Mouse (Mus musculus) neural tube, embryonic 11.5 days (tissue): ENCODE results near the gene Sfxn1. TPM values are rescaled to one million over a fixed set of nuclear protein-coding genes. Genes with fewer than 3 reads are reported as not detected.

Experiments used
- ATAC-seq: fragments of 200-750 bp; cut with Nextera tagmentation; 2 replicates; pipeline ENCODE4 v1.8.0; 2017; ENCODE audit warnings: moderate number of reproducible peaks, mild to moderate bottlenecking, moderate TSS enrichment, moderate library complexity; ENCODE audit not compliant: insufficient read depth, low FRiP score, low TSS enrichment
- DNase-seq: peaks from one replicate; pipeline ENCODE4 v3.0.0-alpha.2; 2015; ENCODE audit warnings: low spot score
- H3K27ac ChIP-seq: fragments of 300-500 bp; sonication (generic); 2 replicates; pipeline ENCODE4 v1.5.1; 2014; ENCODE audit warnings: low read depth, mild to moderate bottlenecking, low read length
- H3K27me3 ChIP-seq: fragments of 300-500 bp; sonication (generic); 2 replicates; pipeline ENCODE4 v1.6.1; 2014; ENCODE audit warnings: mild to moderate bottlenecking, low read length, mixed read lengths; ENCODE audit not compliant: control insufficient read depth, insufficient read depth
- H3K36me3 ChIP-seq: fragments of 300-500 bp; sonication (generic); 2 replicates; pipeline ENCODE4 v1.6.1; 2014; ENCODE audit warnings: mild to moderate bottlenecking, low read length, moderate library complexity, mixed read lengths; ENCODE audit not compliant: control insufficient read depth, insufficient read depth
- H3K4me1 ChIP-seq: fragments of 300-500 bp; sonication (generic); 2 replicates; pipeline ENCODE4 v1.6.1; 2014; ENCODE audit warnings: low read length, mixed read lengths; ENCODE audit not compliant: control insufficient read depth, insufficient read depth
- H3K4me2 ChIP-seq: fragments of 300-500 bp; sonication (generic); 2 replicates; pipeline ENCODE4 v1.6.1; 2014; ENCODE audit warnings: low read depth, mild to moderate bottlenecking, moderate library complexity
- H3K4me3 ChIP-seq: fragments of 300-500 bp; sonication (generic); 2 replicates; pipeline ENCODE4 v1.5.1; 2014; ENCODE audit warnings: low read depth, low read length
- H3K9ac ChIP-seq: fragments of 300-500 bp; sonication (generic); 2 replicates; pipeline ENCODE4 v1.6.1; 2014; ENCODE audit warnings: mild to moderate bottlenecking, low read length
- H3K9me3 ChIP-seq: fragments of 300-500 bp; sonication (generic); 2 replicates; pipeline ENCODE4 v1.6.1; 2016; ENCODE audit warnings: low read length; ENCODE audit not compliant: control insufficient read depth
- WGBS: fragments of 180-500 bp; shearing (Covaris S2); extraction: QIAGEN DNeasy Blood & Tissue Kit; methylation state at CpG from one replicate; pipeline ENCODE4 v1.1.7; 2014; 5-methylcytosine and 5-hydroxymethylcytosine counted together
- polyA plus RNA-seq: library from polyadenylated mRNA; unstranded; fragments of >200 nt; fragmentation: Nextera tagmentation; extraction: Ambion mirVana; gene quantifications from 2 replicates; pipeline ENCODE4 v1.2.1, GENCODE M21; 2014

Gene Sfxn1
- polyA plus RNA-seq, 1 experiment from 2014 or later, result 83.0 TPM

DNA sequence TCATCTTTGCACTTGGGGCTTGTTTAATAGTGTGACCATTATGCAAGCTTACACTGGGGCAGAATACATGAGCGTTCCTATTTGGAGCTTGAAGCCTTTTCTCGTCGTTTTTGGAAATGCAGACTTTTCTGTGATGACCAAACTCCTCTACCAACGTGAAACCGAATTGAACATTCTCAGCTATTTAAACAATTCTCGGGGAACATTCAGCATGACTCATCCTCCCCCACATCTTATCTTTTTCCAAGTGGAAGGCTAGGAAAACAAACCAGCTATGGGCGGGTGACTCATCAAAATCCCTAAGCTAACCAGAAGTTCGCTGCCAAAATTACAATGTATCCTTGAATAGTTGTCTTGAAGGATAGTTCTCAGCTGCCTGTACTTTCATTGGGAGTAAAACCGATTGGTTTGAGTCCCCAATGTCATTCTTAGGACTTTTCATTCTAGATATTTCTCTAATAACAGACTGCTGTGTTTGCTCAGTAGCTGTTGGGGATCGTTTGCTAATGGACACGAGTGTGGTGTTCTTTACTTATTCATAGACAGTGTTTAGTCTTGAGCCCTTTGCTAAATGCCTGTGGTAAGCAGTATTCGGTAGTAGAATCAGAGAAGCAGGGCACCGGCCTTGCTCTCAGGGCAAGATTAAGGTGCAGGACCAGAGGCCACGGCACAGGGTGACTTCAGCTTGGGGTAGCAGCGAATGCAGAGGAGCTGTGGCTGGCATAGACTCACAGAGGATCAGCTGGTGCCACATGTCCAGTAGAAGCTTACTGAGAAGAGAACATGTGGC is 29.6 kb downstream of the Sfxn1 start:
- Histone ChIP-seq H3K4me2 (no peak overlapping the region), H3K9ac (no peak overlapping the region), H3K36me3 (peaks cover 3% of the 10 kb centered on the region; the same call in 1 of the 2 replicates), H3K27me3 (no peaks in the 10 kb centered on the region), H3K27ac (no peak overlapping the region), H3K9me3 (no peaks in the 10 kb centered on the region), H3K4me3 (no peak overlapping the region), H3K4me1 (no peaks in the 10 kb centered on the region)
- no peak for DNase-seq
- 96% methylated on average over 15 of the region's 15 CpGs for WGBS
- ATAC-seq, result no peak

DNA sequence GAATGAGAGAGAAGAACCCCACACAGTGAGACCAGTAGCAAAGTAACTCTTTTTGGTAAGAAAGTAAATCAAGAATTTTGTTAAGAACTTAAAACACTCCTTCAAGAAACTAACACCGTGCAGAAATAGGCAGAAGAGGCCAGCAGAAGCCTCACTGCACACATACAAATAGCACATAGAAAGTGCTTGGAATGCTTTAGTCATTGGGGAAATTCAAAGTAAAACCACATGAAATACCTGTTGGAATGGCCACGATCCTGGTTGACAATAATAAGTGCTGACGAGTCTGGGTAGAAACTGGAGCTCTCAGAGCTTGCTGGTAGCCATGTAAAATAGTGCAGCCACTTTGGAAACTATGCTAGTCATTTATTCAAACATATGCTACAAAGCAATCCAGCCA is 30.4 kb downstream of the Sfxn1 start:
- Histone ChIP-seq H3K36me3 (peaks cover 3% of the 10 kb centered on the region; the same call in 1 of the 2 replicates), H3K4me2 (no peak overlapping the region), H3K27ac (no peak overlapping the region), H3K27me3 (no peaks in the 10 kb centered on the region), H3K4me3 (no peak overlapping the region), H3K4me1 (no peaks in the 10 kb centered on the region), H3K9me3 (no peaks in the 10 kb centered on the region), H3K9ac (no peak overlapping the region)
- ATAC-seq, result no peak
- DNase-seq, result no peak
- 91% methylated on average over 3 of the region's 3 CpGs for WGBS

GRCm38 (mm10) chr13:54103271-54103670 is 31.6 kb downstream of the Sfxn1 start:
- H3K36me3 ChIP-seq, result peaks cover 5% of the 10 kb centered on the region; the same call in 1 of the 2 replicates
- H3K4me2 ChIP-seq, result no peak overlapping the region
- no peak for DNase-seq
- H3K4me3 ChIP-seq, result no peak overlapping the region
- 92% methylated on average over 3 of the region's 3 CpGs for WGBS
- H3K9me3 ChIP-seq, result no peaks in the 10 kb centered on the region
- no peak overlapping the region for H3K9ac ChIP-seq
- no peak for ATAC-seq
- H3K27me3 ChIP-seq, result no peaks in the 10 kb centered on the region
- H3K27ac ChIP-seq, result no peak overlapping the region
- no peaks in the 10 kb centered on the region for H3K4me1 ChIP-seq

DNA sequence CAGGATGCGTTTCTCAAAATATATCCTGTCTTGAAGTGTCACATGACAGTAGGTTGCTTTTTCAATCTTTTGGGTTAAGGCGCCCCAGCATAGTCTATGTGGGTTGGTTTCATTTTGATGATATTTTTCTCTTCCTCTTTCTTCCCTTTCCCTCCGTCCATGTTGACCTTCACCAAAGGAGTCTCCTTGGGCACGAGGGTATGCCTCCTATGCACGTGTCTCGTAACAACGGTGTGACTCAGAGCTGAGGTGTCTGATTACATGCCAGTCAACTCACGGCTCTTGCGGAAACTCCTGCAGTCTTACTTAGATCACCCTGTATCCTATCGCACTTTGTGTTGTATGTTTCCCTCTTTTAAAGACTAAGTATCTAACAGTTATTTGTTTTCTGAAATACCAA is 32.2 kb downstream of the Sfxn1 start:
- ATAC-seq (no peak), DNase-seq (no peak)
- Histone ChIP-seq H3K4me1 (no peaks in the 10 kb centered on the region), H3K27ac (no peak overlapping the region), H3K9ac (no peak overlapping the region), H3K4me2 (no peak overlapping the region), H3K9me3 (no peaks in the 10 kb centered on the region), H3K36me3 (peaks cover 5% of the 10 kb centered on the region; the same call in 1 of the 2 replicates), H3K27me3 (no peaks in the 10 kb centered on the region), H3K4me3 (no peak overlapping the region)
- WGBS, result 82% methylated on average over 10 of the region's 10 CpGs

GRCm38 (mm10) chr13:54113819-54114550 is 42.3 kb downstream of the Sfxn1 start:
- no peaks in the 10 kb centered on the region for H3K36me3 ChIP-seq
- DNase-seq (peak; percentile 80), ATAC-seq (no peak)
- no peaks in the 10 kb centered on the region for H3K9me3 ChIP-seq
- H3K4me2 ChIP-seq, result no peak overlapping the region
- no peak overlapping the region for H3K27ac ChIP-seq
- no peaks in the 10 kb centered on the region for H3K27me3 ChIP-seq
- H3K4me3 ChIP-seq, result no peak overlapping the region
- H3K4me1 ChIP-seq, result no peaks in the 10 kb centered on the region
- H3K9ac ChIP-seq, result no peak overlapping the region
- 57% methylated on average over 11 of the region's 11 CpGs for WGBS

DNA sequence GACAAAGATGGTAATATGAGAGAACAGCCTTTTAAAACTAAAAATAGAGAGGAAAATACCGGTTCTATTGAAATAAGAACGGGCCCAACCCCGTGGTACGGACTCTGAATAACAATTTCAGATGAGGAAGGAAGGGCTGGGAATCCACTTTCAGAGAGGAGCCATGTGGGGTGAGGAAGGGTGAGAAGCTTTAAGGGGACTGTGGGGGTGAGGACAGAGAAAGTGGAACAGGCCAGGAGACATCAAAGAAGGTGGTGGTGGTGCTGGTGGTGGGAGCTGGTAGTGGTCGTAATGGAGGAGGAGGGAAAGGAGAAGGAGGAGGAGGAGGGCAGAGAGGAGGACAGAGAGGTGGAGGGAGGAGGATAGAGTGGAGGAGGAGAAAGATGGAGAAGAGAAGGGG is 43.3 kb downstream of the Sfxn1 start:
- ATAC-seq, result no peak
- Histone ChIP-seq H3K36me3 (no peaks in the 10 kb centered on the region), H3K9ac (no peak overlapping the region), H3K27me3 (no peaks in the 10 kb centered on the region), H3K4me1 (no peaks in the 10 kb centered on the region), H3K4me3 (no peak overlapping the region), H3K9me3 (no peaks in the 10 kb centered on the region), H3K27ac (no peak overlapping the region), H3K4me2 (no peak overlapping the region)
- no peak for DNase-seq
- WGBS, result 70% methylated on average over 5 of the region's 5 CpGs

DNA sequence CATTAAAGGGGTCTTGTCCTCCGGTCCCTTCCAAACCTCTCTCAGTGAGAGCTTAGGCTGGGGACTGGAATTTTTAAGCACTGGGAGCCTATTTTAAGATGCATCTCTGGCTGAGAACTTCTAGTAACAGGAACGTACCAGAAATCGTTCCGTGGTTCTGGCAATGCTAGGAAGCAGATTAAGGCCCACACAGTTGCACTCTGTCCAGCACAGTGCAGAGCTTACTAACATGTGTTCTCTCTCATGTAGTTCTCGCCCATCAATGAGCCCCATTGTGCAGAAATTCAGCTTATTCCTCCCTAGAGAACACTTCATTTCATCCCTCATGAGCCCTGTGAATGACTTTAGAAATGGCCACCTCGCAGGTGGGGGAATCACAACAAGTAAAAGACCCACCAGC is 44.1 kb downstream of the Sfxn1 start:
- no peak overlapping the region for H3K27ac ChIP-seq

GRCm38 (mm10) chr13:54118355-54118754 is 46.7 kb downstream of the Sfxn1 start:
- ATAC-seq (no peak), DNase-seq (no peak)
- no peak overlapping the region for H3K4me3 ChIP-seq
- no peak overlapping the region for H3K27ac ChIP-seq
- H3K27me3 ChIP-seq, result no peaks in the 10 kb centered on the region
- H3K4me1 ChIP-seq, result no peaks in the 10 kb centered on the region
- WGBS, result 28% methylated on average over 5 of the region's 5 CpGs
- no peak overlapping the region for H3K9ac ChIP-seq
- no peak overlapping the region for H3K4me2 ChIP-seq
- no peaks in the 10 kb centered on the region for H3K36me3 ChIP-seq
- H3K9me3 ChIP-seq, result no peaks in the 10 kb centered on the region

More for the DNA sequence above, 44.1 kb downstream of the Sfxn1 start:
- Histone ChIP-seq H3K4me2 (no peak overlapping the region), H3K4me1 (no peaks in the 10 kb centered on the region), H3K4me3 (no peak overlapping the region), H3K36me3 (no peaks in the 10 kb centered on the region), H3K9ac (no peak overlapping the region), H3K9me3 (no peaks in the 10 kb centered on the region), H3K27me3 (no peaks in the 10 kb centered on the region)
- WGBS, result 85% methylated on average over 6 of the region's 6 CpGs
- ATAC-seq (no peak), DNase-seq (no peak)
